Mouse (Mus musculus): ENCODE measurements around the gene Gm10553. TPM values are rescaled to one million over a fixed set of nuclear protein-coding genes. Genes with fewer than 3 reads are reported as not detected.
"Not testable (repeated sequence)": the region's sequence is repeated elsewhere in the genome, so short reads cannot be mapped to it uniquely, and the experiment has no call there.

Gene Gm10553
- polyA plus RNA-seq (2015; fragmentation: Nextera tagmentation; extraction: Ambion mirVana): not detected in 2 replicates

GRCm38 (mm10) chr1:85099864-85100263 is at the start of gene Gm10553:
Gene Gm10553 (plus strand): TSS chr1:85100164.
- not testable (repeated sequence) for H3K4me1 ChIP-seq; H3K4me2 ChIP-seq (replicated peaks); H3K9ac ChIP-seq; H3K27ac ChIP-seq; H3K27me3 ChIP-seq; H3K4me3 ChIP-seq; H3K9me3 ChIP-seq; H3K36me3 ChIP-seq; ATAC-seq (ENCODE audit: low FRiP score, low read depth)
- 53% methylated on average over 1 of the region's 1 CpGs for WGBS

- not testable (repeated sequence) for H3K36me3 ChIP-seq; H3K9ac ChIP-seq; H3K27ac ChIP-seq; ATAC-seq (ENCODE audit: low FRiP score, low read depth); H3K4me1 ChIP-seq; H3K4me2 ChIP-seq (replicated peaks); H3K27me3 ChIP-seq; H3K9me3 ChIP-seq; H3K4me3 ChIP-seq
- WGBS: 66% methylated on average over 3 of the region's 3 CpGs
Observed at GRCm38 (mm10) chr1:85071690-85072089, 28.3 kb upstream of the Gm10553 start.

DNA sequence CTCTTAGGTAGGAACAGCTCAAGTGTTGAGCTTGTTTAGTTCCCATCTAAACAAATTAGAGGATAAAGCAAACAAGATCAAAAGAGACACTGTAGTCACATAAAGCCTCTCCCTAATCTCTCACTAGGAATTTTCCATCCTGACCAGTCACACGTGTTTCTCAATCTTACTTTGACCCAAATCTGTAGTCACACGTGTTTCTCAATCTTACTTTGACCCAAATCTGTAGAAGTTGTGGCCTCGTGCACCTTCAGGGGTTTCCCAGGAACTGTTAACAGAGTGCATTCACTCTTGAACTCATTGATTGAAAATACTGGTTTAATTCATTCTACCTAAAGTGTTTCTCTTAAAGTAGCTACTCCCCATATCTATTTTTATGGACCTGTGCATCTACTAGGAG is 26.9 kb upstream of the Gm10553 start:
- WGBS: 63% methylated on average over 3 of the region's 3 CpGs
- not testable (repeated sequence) for H3K4me1 ChIP-seq; H3K9ac ChIP-seq; ATAC-seq (ENCODE audit: low FRiP score, low read depth); H3K27me3 ChIP-seq; H3K4me2 ChIP-seq (replicated peaks); H3K36me3 ChIP-seq; H3K4me3 ChIP-seq; H3K9me3 ChIP-seq; H3K27ac ChIP-seq

DNA sequence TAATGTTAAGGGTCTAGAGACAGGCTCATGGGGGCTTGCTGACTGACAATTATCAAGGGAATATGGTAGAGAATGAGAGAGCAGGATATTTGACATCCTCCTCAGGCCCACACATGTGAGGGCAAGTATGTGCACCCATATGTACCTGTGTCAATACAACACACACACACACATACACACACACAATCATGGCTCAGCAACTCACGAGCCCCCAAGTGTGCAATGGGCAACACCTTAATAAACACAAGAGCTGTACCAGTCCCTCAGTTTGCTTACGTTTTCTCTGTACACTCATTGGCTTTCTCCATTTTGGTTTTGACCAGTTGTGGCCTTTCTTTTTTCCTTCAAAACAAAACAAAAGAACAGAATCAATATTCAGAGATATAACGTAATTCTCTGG is 15.2 kb upstream of the Gm10553 start:
- not testable (repeated sequence) for H3K4me3 ChIP-seq; H3K27me3 ChIP-seq; H3K27ac ChIP-seq; H3K4me1 ChIP-seq; H3K36me3 ChIP-seq; H3K9me3 ChIP-seq; ATAC-seq (ENCODE audit: low FRiP score, low read depth); H3K4me2 ChIP-seq (replicated peaks); H3K9ac ChIP-seq
- WGBS: 54% methylated on average over 3 of the region's 3 CpGs

GRCm38 (mm10) chr1:85086211-85086610 is 13.8 kb upstream of the Gm10553 start:
- not testable (repeated sequence) for H3K9me3 ChIP-seq; H3K27ac ChIP-seq; H3K4me2 ChIP-seq (replicated peaks); H3K4me1 ChIP-seq; ATAC-seq (ENCODE audit: low FRiP score, low read depth); H3K27me3 ChIP-seq; H3K36me3 ChIP-seq; H3K9ac ChIP-seq; H3K4me3 ChIP-seq
- WGBS: 50% methylated on average over 1 of the region's 1 CpGs

- H3K9me3 ChIP-seq; H3K4me3 ChIP-seq; H3K9ac ChIP-seq; H3K36me3 ChIP-seq; H3K4me2 ChIP-seq (replicated peaks); H3K27me3 ChIP-seq; H3K27ac ChIP-seq; ATAC-seq (ENCODE audit: low FRiP score, low read depth); H3K4me1 ChIP-seq: not testable (repeated sequence)
- WGBS: 40% methylated on average over 1 of the region's 3 CpGs
Observed at GRCm38 (mm10) chr1:85092169-85092568, 7.8 kb upstream of the Gm10553 start.

- 83% methylated on average over 7 of the region's 7 CpGs for WGBS
- not testable (repeated sequence) for H3K27me3 ChIP-seq; H3K4me1 ChIP-seq; H3K36me3 ChIP-seq; H3K9ac ChIP-seq; H3K4me2 ChIP-seq (replicated peaks); H3K27ac ChIP-seq; ATAC-seq (ENCODE audit: low FRiP score, low read depth); H3K4me3 ChIP-seq; H3K9me3 ChIP-seq
Observed at GRCm38 (mm10) chr1:85093011-85093572, 6.9 kb upstream of the Gm10553 start.

DNA sequence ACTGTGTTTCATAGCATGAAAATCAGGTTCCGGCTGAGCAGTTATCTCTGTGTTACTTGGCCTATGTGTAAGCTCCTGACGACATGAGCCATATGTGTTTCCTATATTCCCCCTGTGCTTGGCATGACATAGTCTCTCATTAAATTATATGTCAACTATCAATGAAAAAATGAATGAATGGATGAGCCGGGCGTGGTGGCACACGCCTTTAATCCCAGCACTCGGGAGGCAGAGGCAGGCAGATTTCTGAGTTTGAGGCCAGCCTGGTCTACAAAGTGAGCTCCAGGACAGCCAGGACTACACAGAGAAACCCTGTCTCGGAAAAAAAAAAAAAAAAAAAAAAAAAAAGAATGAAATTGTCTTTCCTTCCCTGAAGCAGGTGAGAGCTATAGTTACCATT is 883 bp upstream of the Gm10553 start:
- not testable (repeated sequence) for H3K4me3 ChIP-seq; ATAC-seq (ENCODE audit: low FRiP score, low read depth); H3K9ac ChIP-seq; H3K4me1 ChIP-seq; H3K27ac ChIP-seq; H3K9me3 ChIP-seq; H3K4me2 ChIP-seq (replicated peaks); H3K36me3 ChIP-seq; H3K27me3 ChIP-seq
- 77% methylated on average over 7 of the region's 7 CpGs for WGBS

DNA sequence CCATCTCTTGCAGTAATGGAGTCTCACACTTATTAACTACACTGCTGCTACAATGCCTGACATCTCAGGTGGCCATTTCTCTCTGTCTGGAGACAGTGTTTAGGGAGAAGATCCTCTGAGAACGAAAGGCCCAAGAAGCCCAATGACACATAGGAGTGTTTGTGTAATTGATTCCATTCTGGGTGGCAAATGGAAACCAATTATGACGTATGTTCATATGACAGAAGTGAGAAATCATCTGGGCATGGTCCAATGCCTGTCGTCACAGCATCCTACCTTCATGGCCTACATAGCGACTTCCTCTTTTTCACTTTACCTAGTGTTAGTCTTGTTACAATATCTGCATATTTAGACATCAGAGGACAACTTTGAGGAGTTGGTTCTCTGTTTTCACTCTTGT is 1.8 kb downstream of the Gm10553 start:
- H3K9ac ChIP-seq; H3K4me3 ChIP-seq; ATAC-seq (ENCODE audit: low FRiP score, low read depth); H3K4me1 ChIP-seq; H3K36me3 ChIP-seq; H3K27me3 ChIP-seq; H3K27ac ChIP-seq; H3K4me2 ChIP-seq (replicated peaks); H3K9me3 ChIP-seq: not testable (repeated sequence)
- 86% methylated on average over 4 of the region's 4 CpGs for whole genome bisulfite sequencing

GRCm38 (mm10) chr1:85105336-85105735 is 5.4 kb downstream of the Gm10553 start:
- not testable (repeated sequence) for H3K27me3 ChIP-seq; H3K27ac ChIP-seq; H3K9me3 ChIP-seq; H3K4me1 ChIP-seq; H3K4me3 ChIP-seq; H3K4me2 ChIP-seq (replicated peaks); H3K9ac ChIP-seq; ATAC-seq (ENCODE audit: low FRiP score, low read depth); H3K36me3 ChIP-seq
- 77% methylated on average over 4 of the region's 4 CpGs for WGBS

GRCm38 (mm10) chr1:85106013-85106412 is 6.0 kb downstream of the Gm10553 start:
- H3K9ac ChIP-seq; H3K36me3 ChIP-seq; H3K4me3 ChIP-seq; H3K27ac ChIP-seq; ATAC-seq (ENCODE audit: low FRiP score, low read depth); H3K27me3 ChIP-seq; H3K4me1 ChIP-seq; H3K9me3 ChIP-seq; H3K4me2 ChIP-seq (replicated peaks): not testable (repeated sequence)
- 67% methylated on average over 5 of the region's 6 CpGs for WGBS

DNA sequence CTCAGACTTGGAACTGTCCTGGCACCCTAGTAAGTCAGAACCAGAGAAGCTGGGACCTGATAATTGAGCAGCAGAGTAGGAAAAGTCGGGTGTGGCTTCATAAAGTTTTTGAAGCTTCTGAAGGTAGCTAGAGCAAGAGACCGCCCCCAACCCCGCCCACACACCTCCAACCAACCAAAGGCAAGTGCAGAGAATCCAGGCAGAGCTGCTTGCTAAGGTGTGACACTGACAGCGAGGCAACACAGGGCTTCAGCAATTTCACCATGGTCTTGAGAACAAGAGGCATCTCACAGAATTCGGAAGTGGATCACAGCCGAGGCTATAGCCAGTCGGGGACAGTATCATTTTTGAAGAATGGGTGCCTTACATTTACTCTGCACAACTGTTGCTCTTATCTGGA is 9.8 kb downstream of the Gm10553 start, which contains the start of gene A530032D15Rik:
TSS of gene A530032D15Rik (minus strand) at position 101 of the 400 bp plus-strand sequence.
- H3K4me1 ChIP-seq; H3K9ac ChIP-seq; H3K27me3 ChIP-seq; H3K27ac ChIP-seq; H3K36me3 ChIP-seq; H3K4me3 ChIP-seq; H3K4me2 ChIP-seq (replicated peaks); ATAC-seq (ENCODE audit: low FRiP score, low read depth): not testable (repeated sequence)
- 40% methylated on average over 1 of the region's 7 CpGs for WGBS
- H3K9me3 ChIP-seq: peaks cover 15% of the 10 kb centered on the region

DNA sequence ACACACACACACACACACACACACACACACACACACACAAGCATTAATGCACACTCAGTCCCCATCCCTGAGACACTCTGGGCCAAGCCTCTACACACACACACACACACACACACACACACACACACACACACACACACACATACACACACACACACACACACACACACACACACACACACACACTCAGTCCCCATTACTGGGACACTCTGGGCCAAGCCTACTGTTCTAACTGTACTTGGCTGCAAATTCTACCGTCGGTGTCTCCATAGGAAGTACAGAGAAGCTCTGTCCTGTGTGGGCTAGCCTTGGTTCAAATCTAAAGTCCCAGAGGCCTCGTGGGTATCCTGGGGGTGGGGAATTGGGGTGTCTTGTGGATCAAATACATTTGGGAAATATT is 10.9 kb downstream of the Gm10553 start:
- H3K9ac ChIP-seq; H3K4me3 ChIP-seq; ATAC-seq (ENCODE audit: low FRiP score, low read depth); H3K4me2 ChIP-seq (replicated peaks); H3K27ac ChIP-seq; H3K4me1 ChIP-seq; H3K36me3 ChIP-seq; H3K27me3 ChIP-seq: not testable (repeated sequence)
- 76% methylated on average over 3 of the region's 3 CpGs for WGBS
- peaks cover 13% of the 10 kb centered on the region for H3K9me3 ChIP-seq

Measured in limb, embryonic 13.5 days (tissue).